Mouse (Mus musculus): ENCODE results near the gene Fn1.

Fn1 gene

DNA sequence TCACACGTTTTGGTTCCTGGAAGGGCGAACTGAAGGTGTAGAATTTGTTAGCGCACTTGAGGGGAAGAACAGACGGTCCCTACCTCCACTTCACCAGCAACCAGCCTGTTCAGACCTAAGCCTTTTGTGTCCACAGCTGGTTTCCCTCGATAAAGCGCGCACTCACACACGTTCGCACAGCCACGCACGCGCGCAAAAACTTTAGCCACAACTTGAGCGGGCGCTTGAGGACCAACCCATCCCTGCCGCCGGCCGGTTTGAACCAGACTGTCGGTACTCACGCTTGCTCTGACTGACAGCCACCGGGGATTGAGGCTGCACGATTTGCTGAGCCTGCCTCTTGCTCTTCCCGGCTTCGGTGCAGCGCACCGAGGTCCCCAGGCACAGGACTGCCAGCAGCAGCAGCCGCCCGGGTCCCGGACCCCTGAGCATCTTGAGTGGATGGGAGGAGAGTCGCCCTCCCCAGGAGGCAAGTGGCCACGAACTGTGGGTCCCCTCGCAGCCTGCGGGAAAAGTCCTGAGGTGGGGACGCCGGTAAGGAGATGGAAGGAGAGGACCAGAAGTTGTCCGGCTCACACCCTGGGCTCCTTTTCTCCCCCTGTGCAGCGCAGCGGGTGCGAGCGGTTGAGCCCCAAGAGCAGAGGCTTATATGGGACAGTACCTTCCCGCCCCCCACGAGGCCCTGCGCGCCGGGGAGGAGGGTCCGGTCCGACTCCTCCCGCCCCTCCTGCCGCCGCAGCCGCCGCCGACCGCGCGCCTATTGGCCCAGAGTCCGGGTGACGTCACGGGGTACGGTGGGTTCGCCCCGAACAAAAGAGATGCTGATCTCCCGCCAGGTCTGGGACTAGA is at the start of gene Fn1:
TSS of gene Fn1 (minus strand) at position 650 of the 849 bp plus-strand sequence.
- peak; percentile 84 for DNase-seq (ENCODE audit: low read depth, low spot score)

DNA sequence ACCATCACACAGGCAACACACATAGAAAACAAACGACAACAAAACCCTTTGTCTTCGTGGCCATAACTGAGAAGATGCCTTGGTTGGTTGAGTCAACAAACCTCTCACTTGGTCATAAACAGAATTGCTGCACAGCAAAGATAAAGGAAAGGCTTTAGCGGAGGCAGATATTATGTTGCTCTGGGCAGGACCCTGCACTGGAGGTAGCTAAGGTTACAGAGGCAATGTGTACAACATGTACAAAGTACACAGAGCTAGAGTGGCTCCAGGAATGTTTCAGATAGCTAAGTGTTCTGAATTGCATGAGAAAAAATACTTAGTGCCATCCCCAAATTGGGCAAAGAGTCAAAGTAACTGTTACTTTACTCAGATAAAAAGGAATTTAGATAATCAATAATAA is 43.1 kb upstream of the Fn1 start:
- DNase-seq (ENCODE audit: low read depth, low spot score) = no peak

DNA sequence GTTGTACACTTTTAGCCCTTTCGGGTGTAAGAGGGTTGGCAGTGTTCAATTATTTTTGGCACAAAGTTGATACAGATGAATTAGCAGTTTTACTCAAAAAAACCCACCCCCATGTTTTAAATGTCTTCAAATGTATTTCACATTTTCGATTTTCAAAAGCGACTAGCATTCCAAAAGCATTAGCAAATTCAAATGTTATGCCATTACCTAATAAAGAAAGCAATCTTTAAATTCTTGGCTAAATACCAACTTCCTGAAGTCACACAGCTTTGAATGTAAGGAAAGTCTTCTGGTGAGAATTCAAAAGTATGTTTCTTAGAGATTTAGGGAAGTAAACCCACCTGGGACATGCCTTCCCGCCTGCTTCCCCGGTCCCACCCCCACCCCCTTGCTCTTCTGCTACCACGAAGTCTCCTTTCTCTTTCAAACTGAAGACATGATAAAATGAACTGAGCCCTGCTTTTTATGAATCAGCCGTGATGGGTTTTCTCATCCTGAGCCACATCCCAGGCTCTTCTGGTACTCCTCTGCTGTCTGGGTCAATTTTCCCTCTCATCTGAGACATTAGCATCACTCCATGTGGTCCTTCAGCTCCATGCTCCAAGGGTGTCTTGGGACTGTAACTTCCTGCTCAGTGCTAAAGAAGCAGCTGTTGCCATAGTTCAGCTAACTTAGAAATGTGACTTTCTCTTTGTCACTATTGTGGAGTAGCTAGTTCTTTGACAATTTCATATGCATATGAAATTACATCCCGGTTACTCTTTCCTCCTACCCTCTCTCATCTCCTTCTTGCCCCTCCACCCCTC is 38.7 kb upstream of the Fn1 start:
- DNase-seq (ENCODE audit: low read depth, low spot score) = no peak

DNA sequence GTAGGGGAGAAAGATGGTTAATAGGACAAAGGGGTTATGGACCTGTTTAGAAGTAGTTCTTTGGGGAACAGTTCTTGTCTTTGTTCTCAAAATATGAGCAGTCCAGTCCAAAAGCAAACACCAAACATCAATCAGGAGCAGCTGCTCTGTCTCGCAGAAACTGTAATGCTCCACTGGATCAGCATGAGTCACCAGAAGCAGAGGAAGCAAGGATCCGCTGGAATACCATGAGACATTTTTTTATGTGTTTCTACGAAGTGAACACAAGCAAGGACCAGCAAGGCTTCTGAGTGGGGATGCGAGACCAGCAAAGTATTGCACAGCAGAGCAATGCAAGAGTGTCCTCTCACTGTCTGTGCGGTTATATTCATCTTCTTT is 35.9 kb upstream of the Fn1 start:
- DNase-seq (ENCODE audit: low read depth, low spot score) = no peak

DNA sequence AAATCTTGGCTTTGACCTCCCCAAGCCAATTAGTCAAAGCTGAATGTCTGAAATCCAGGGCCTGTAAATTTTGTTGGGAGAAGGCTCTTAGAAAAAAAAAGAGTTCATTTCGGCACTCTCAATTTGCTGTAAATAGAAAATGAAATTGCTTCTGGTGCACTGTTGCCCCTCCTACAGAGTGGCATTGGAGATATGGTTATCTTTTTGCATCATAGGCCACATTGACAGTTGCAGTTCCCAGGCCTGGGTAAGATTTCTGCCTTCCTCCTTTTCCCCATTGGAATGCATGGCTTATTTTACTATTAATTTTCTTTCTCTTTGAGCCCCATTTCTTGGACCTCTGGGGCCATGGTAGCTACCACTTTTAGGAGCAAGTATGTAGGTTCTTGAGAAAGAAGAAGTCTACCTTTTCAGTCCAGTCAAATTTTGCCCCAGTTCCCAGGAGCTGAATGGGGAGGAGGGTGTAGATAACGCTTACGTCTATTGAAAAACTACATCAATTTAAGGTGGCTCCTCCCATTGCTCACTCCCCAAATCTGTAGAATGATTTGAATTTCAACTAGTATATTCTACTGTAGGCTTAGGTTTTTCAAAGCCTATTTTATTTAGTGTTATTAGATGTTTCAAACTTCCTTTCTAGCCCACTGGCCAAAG is 35.4 kb upstream of the Fn1 start:
- no peak for DNase-seq (ENCODE audit: low read depth, low spot score)

DNA sequence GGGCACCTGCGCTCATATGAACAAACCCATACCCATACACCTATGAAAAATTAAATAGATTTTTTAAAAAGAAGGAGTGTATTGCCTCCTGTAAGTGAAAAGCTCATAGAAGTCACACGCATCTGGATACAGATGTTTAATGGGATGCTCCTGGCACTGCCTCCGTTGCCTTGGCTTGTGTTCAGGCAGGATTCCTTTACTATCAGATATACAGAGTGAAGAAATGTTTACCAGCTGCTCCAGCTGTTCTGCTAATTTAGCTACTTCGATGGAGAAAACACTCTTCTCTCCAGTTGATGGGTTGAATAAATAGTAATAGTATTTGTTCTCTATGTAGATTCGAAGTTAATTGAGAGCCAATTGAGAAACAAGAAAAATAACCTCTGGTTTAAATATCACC is 33.8 kb upstream of the Fn1 start:
- DNase-seq (ENCODE audit: low read depth, low spot score) = no peak

DNA sequence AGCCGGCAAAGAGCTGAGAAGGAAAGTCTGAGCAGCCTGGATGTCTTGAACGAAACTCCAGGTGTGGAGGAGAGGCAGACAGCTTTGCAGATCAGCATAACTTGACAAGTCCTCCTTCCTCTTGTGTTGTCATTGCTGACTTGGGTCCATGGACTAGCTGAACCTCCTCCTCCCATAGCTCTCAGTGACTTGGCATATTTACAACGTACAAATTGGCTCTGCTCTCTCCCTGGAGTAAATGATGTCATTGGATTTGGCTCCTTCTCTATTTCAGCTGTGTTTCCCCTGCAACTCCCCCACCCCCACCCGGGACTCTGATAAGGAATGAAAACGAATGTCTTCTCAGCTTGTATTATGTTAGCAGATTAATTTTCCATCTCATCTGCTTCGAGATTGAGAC is 30.7 kb upstream of the Fn1 start:
- no peak for DNase-seq (ENCODE audit: low read depth, low spot score)

DNA sequence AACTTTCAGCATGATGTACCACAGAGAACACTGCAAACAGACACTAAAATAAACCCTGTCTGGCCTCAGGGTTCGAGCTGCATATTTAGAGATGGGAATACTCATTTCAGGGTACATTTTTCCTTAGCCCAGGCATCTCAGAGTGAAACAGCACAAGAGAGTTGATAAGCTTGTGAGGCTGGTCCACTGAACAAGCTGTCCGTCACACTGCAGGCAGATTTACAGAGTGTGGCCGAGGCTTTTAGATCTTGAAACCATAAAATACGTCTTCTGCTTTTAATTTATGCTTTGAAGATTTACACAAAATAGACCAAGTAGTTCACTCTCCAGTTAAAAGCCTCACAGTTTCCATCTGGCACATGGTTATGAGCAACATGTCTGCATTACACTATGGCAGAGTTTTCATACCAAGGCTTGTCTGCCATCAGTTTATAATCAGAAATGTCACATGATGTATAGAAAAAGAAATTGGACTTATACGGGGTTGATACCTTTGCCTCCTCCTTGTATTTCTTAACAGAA is 29.3 kb upstream of the Fn1 start:
- DNase-seq (ENCODE audit: low read depth, low spot score) = no peak

DNA sequence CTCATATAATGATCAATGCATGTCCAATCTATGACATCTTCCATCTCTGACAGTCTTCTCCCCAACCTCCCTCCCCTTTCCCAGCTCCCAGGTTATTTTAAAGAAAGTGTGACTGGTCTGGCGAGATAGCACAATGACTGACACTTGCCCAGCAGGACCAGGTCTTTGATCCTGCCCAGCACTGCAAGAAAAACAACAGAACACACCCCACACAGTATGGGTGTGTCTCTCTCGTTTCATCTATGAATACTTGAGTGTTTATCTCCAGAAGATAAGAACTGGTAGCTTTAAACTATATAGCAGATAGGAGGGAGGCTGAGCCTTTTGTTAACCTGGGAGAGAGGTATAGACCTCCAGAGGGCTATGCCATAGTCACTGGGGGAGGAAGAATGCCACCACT is 28.3 kb upstream of the Fn1 start:
- no peak for DNase-seq (ENCODE audit: low read depth, low spot score)

DNA sequence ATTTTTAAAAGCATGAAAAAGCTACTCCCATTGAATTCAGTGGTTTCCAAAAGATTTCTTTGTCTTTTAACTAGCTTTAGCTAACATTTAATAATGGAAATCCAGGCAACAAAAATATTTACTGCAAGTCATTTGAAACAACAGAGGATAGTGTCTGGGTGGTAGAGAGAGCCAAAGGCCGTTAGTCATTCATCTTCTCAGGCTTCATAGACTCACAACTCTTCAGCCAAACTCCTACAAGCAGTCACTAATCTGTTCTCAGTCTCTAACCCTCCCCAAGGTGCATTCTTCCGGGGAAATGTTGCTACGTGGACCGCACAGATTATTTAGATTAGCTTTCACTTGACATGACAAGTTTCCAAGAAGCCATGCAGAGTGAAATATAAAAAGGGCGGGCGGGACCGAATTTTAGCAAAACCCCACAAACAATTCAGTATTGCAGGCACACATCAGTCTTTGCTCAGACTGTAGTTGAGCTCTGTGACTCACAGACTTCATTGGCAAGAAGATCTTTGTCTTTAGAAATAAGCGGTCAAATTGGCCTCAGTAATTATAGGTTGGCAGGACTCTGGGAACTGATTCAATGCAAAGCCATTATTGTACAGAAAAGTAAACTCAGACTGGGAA is 27.2 kb upstream of the Fn1 start:
- DNase-seq (ENCODE audit: low read depth, low spot score) = no peak

DNA sequence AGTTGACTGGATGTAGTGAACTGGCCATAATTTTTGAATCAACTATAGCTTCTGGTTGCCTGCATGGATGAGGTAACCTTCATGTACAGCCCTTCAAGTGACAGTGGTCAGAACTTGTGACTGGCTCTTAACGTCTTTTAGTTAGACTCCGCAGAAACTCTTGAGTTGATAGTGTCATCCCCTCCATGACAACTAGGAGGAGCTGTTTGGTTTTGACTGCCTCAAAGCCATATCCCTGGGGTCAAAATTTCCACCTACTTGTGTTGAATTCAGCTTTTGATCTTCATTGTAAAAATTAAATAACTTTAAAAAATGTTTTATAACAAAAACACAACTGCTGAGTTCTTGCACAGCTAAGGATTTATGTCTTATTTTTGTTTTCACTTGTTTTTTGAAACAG is 22.4 kb upstream of the Fn1 start:
- no peak for DNase-seq (ENCODE audit: low read depth, low spot score)

DNA sequence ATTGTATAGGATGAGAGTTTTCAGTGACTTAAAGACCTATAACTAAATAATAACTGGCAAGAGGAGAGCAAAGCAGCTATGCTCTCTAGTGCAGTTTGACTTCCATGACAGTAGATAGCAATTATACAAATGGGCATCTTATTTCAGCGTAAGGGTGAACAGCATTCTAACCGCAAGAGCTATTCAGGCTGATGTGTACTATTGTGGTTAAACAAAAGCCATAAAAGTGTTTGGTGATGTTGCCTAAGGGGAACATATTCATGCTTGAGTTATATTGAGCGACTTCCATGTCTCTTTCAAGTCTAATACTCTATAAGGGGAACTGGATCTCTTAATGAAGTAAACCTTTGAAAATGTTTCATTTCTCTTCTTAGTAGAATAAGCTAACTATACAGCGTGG is 21.3 kb upstream of the Fn1 start:
- DNase-seq (ENCODE audit: low read depth, low spot score) = no peak

DNA sequence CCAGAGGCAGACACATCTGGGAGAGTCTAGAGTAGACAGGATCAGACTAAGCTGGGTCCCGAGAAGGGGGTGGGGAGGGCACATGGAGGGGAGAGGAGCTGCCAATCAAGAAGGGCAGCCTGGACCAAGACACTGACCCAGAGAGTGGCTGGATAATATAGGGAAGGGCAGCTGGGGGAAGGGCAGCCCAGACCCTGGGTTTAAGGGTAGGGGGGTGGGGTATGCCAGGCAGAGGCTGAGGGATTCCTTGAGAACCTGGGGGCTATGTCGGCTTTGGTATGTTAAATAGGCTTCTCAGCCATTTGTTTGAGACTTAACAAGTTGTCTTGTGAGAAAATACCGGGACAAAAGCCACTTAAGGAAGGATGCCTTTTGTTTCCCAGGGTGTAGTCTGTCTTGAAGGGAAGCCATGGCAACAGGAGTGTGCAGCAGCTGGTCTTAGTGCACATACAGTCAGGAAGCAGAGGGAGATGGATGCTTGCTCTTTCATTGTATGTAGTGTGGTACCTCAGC is 20.5 kb upstream of the Fn1 start:
- DNase-seq (ENCODE audit: low read depth, low spot score) = peak; percentile 76

DNA sequence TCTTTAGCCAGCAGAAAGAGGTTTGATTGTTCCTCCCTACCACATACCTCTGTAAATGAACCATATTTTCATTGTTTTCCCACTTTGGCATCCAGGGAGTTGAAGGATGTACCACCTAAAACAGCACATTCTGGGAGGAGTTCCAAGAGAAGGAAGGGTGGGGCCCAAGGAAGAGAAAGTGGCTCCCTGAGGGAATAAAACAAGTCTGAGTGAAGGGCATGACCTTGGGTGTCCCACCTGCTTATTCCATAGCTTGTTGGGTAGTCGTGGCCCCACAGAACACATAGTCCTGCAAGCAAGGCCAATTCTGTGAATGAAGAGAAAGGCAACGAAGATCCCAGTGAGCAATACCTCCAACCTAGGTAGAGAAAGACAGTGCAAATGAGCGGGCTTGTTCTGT is 19.3 kb upstream of the Fn1 start:
- DNase-seq (ENCODE audit: low read depth, low spot score) = no peak

DNA sequence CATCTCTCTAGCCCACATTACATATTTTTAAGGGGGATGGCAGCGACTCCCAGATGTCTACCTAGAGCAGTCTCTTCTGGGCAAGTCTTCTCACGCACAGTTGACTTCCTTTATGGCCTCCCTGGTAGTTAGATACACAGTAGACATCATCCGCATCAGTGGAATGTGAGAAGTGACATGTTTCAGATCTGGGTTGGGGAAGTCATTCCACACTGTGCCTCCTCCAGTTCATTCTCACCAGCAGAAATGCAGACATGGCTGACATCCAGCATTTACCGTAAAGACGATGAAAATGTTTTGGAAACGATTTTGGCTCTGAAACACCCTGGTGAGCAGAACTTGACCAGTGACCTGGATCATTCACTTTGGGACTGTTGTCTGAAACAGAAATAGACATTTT is 10.2 kb upstream of the Fn1 start:
- DNase-seq (ENCODE audit: low read depth, low spot score) = no peak

DNA sequence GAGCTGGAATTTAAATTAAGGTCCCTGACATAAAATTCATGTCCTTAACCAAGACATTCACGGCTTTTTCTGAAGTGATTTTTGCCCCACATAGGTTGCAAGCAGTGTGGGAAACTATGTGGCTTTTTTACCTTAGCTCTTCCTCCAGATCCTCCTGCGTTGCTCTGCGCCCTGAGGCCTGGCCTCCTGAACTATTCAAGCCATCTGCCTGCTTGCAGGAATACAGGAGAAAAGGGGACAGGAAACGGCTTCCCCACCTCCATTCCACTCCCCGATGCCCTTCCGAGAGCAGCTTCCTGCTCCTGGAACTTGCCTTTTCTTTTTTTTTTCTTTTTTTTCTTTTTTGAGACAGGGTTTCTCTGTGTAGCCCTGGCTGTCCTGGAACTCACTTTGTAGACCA is 5.6 kb upstream of the Fn1 start:
- DNase-seq (ENCODE audit: low read depth, low spot score) = no peak

DNA sequence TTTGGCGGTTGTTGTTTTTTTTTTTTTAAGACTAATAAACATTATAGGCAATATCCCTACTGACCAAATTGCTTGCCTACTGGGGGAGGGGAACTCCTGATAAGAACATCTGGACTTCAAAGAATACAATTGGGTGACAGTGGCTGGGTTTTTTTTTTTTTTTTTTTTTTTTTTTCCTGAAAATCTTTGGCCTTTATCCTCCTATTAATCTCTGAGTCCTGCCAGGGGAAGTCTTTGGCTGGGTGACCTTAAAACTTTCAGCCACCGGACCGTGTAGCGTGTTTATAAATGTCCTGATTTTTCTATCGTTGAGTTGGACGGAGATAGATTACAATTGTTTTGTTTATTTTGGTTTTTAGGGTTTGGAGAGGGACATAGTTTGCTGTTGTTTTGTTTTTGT is 3.3 kb upstream of the Fn1 start:
- DNase-seq (ENCODE audit: low read depth, low spot score) = no peak

DNA sequence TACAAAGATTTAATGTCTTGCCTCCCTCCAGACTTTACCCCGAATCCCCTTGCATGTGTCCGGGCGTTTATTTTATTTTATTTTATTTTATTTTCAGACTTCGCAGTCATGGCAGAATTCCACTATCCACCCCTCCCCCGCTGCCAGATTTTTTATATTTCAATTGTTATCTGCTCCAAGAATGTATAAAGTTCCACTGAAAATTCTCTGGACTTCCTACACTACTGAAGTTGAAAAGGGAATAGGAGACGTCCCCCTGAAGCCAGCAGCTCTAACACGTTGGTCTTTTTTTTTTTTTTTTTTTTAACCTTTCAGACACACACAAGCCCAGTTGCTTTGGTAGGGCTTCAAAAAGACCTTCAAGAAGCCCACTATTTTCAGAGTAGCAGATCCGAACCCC is 1.2 kb upstream of the Fn1 start:
- no peak for DNase-seq (ENCODE audit: low read depth, low spot score)

DNA sequence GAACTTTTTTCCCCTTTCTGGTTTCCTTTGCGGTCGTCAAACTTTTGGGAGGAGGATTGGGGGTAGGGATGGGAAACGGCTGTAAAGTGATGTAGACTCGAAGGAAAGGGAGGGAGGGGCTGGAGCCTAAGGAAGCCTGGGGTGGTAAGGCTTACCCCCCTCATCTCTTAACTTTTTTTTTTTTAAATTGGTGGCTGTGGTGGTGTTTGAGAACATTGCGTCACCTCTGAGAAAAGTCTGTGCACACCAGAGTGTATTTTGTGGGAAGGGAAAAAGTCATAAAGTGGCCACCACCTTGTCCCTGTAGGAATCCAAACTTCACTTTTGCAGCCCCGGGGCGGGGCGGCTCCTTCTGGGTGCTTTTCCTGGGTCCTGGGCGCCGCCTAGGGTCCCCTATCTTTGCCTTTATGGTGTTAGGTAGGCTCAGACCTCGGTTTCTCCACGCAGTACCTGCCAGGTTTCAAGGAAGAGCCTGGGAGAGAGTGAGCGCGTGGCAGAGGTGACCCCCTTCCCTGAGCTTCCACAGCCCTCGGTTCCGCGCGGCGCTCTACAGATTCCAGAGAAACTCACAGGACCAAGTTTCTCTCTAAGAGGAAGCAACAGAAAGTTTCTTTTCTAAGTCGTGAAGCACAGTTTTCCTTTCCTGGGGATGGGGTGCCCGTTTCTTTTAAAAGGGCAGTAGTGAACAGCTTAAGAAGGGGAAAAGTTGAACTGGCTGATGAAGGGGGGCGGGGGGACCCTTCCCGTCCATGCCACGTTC is 580 bp upstream of the Fn1 start:
- no peak for DNase-seq (ENCODE audit: low read depth, low spot score)

DNA sequence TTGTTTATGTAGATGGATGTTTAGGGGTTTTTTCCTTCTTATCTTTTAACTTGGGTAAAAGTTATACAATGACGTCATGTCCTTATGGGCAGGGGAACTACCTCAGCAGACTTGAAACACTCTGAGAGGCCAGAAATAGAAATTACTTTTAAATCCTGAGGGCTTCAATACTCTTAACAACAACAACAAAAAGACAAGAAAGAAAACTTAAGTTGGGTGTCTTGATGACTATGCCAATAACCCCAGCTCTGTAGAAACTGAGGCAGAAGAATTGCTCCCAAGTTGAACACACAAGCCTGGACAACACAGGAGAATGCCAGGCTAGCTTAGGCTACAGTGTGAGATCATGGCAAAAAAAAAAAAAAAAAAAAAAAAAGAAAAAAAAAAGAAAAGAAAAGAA is 1.2 kb downstream of the Fn1 start:
- DNase-seq (ENCODE audit: low read depth, low spot score) = no peak

DNA sequence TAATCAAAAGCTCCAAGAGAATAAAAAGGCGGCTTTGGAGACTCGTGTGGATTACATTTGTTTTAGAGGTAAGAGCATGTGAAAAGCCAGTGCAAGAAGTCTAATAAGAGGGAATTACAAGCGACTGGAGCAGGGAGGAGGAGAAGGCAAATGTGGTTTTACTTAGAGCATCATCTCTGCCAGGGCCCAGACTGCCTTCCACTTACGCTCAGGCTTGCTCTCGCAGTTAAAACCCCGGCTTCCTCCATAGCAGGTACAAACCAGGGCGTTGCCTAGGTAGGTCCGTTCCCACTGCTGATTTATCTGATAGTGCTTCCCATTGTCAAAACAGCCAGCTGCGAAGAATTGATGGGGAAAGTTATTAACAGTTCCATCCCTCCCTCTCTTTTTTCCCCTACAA is 1.7 kb downstream of the Fn1 start:
- DNase-seq (ENCODE audit: low read depth, low spot score) = no peak
